Mouse (Mus musculus) midbrain, embryonic 11.5 days (tissue): ENCODE results near the gene Spata5. TPM values are rescaled to one million over a fixed set of nuclear protein-coding genes. Genes with fewer than 3 reads are reported as not detected.
"Not testable (repeated sequence)": the region's sequence is repeated elsewhere in the genome, so short reads cannot be mapped to it uniquely, and the experiment has no call there.

Experiments used
- ATAC-seq: fragments of 200-750 bp; cut with Nextera tagmentation; 2 replicates; pipeline ENCODE4 v1.8.0; 2017; ENCODE audit warnings: moderate TSS enrichment, moderate library complexity; ENCODE audit not compliant: low FRiP score
- DNase-seq: peaks from one replicate; pipeline ENCODE4 v3.0.0; 2015; ENCODE audit warnings: low spot score; ENCODE audit errors: missing footprints
- H3K27ac ChIP-seq: fragments of 300-500 bp; sonication (generic); 2 replicates; pipeline ENCODE4 v1.5.1; 2014; ENCODE audit warnings: low read depth, low read length
- H3K27me3 ChIP-seq: fragments of 300-500 bp; sonication (generic); 2 replicates; pipeline ENCODE4 v1.6.1; 2014; ENCODE audit warnings: mild to moderate bottlenecking, low read length, moderate library complexity, mixed read lengths; ENCODE audit not compliant: control insufficient read depth, insufficient read depth
- H3K36me3 ChIP-seq: fragments of 300-500 bp; sonication (generic); 2 replicates; pipeline ENCODE4 v1.6.1; 2014; ENCODE audit warnings: mild to moderate bottlenecking, low read length, moderate library complexity, mixed read lengths; ENCODE audit not compliant: control insufficient read depth, insufficient read depth
- H3K4me1 ChIP-seq: fragments of 300-500 bp; sonication (generic); 2 replicates; pipeline ENCODE4 v1.6.1; 2014; ENCODE audit warnings: low read length; ENCODE audit not compliant: control insufficient read depth, insufficient read depth
- H3K4me2 ChIP-seq: fragments of 300-500 bp; sonication (generic); 2 replicates; pipeline ENCODE4 v1.6.1; 2014; ENCODE audit warnings: mild to moderate bottlenecking, moderate library complexity
- H3K4me3 ChIP-seq: fragments of 300-500 bp; sonication (generic); 2 replicates; pipeline ENCODE4 v1.5.1; 2014; ENCODE audit warnings: low read depth, low read length
- H3K9ac ChIP-seq: fragments of 300-500 bp; sonication (generic); 2 replicates; pipeline ENCODE4 v1.6.1; 2014; ENCODE audit warnings: low read length
- H3K9me3 ChIP-seq: fragments of 300-500 bp; sonication (generic); 2 replicates; pipeline ENCODE4 v1.6.1; 2016; ENCODE audit warnings: low read length; ENCODE audit not compliant: control insufficient read depth
- WGBS: fragments of 180-500 bp; shearing (Covaris S2); extraction: QIAGEN DNeasy Blood & Tissue Kit; methylation state at CpG from one replicate; pipeline ENCODE4 v1.1.7; 2014; 5-methylcytosine and 5-hydroxymethylcytosine counted together
- polyA plus RNA-seq: library from polyadenylated mRNA; unstranded; fragments of >200 nt; fragmentation: Nextera tagmentation; extraction: Ambion mirVana; gene quantifications from 2 replicates; pipeline ENCODE4 v1.2.1, GENCODE M21; 2014

The Spata5 gene
- polyA plus RNA-seq, 1 experiment from 2014 or later, result 42.3 TPM

DNA sequence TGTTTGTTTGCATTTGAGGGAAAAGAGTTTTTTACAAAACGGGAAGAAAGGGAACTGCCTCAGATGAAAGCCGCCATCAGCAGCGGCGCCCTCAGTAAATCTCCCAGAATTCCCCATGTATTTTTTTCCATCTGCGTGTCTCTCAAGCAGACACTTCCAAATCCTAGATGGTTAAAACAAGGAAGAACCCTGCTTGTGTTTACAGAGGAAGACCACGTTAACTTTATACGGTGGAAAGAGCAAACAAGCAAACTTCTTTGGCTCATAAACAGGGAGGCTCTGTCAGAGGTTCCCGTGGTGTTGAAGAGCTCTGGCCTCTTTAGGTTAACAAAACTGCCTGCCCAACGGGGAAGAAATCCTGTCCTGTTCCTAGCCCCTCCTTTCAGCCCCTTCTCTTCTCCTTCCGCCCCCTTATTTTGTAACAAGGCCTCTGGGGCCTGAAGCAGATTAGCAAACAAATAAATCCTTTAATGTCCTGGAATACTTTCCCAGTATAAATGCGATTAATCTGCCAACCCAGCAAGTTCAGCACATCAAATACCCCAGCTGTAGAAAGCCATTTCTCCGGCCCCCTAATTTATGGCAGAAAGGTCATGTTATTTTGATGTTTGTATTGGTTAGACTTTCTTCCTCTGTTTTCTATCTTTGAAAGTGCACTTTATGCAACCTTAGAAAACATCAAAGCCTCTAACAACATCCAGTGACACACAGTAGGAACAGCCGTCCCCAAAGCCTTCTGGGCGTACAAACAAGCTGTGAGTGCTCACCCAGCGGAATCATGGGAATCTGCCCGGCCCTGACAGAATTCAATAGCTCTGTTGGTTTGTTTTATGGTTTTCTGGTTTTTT is 167.3 kb downstream of the Spata5 start:
- Histone ChIP-seq H3K4me3 (peak overlapping the region; percentile 19), H3K9ac (peak overlapping the region; percentile 39), H3K27ac (peak overlapping the region; percentile 77), H3K36me3 (no peaks in the 10 kb centered on the region), H3K9me3 (peaks cover 3% of the 10 kb centered on the region; the same call in 1 of the 2 replicates), H3K27me3 (peaks cover 6% of the 10 kb centered on the region), H3K4me1 (peaks cover 20% of the 10 kb centered on the region), H3K4me2 (peak overlapping the region; percentile 50)
- peak; percentile 64 for ATAC-seq
- DNase-seq, result peak; percentile 97
- 16% methylated on average over 16 of the region's 16 CpGs for WGBS

- H3K4me1 ChIP-seq, result no peaks in the 10 kb centered on the region
- H3K4me2 ChIP-seq, result no peak overlapping the region
- ATAC-seq (no peak), DNase-seq (no peak)
- H3K27me3 ChIP-seq, result no peaks in the 10 kb centered on the region
- H3K4me3 ChIP-seq, result no peak overlapping the region
- H3K36me3 ChIP-seq, result no peaks in the 10 kb centered on the region
- no peak overlapping the region for H3K27ac ChIP-seq
- 73% methylated on average over 10 of the region's 10 CpGs for WGBS
- no peaks in the 10 kb centered on the region for H3K9me3 ChIP-seq
- H3K9ac ChIP-seq, result no peak overlapping the region
Observed at GRCm38 (mm10) chr3:37595721-37596120, 176.0 kb downstream of the Spata5 start.

DNA sequence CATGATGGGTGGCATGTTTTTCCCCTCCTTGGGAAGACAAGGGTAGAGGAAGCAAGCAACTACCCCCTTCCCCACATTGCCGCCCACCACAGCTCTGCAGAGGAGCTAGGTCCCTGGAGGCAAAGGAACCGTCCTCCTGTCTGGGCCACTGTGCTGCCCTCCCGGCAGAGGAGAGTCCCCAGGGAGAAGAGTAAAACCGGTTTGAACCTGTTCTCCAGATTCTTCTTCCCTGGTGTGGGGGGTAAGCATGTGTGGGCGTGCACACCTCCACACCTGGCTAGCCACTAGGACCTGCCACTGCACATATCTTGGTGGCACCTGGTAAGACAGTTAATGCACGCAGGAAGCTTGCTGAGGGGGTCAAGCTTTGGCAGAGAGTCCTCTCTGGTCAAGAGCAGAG is 176.8 kb downstream of the Spata5 start:
- H3K4me1 ChIP-seq, result no peaks in the 10 kb centered on the region
- DNase-seq, result no peak
- no peak for ATAC-seq
- H3K36me3 ChIP-seq, result no peaks in the 10 kb centered on the region
- 64% methylated on average over 6 of the region's 6 CpGs for WGBS
- no peak overlapping the region for H3K9ac ChIP-seq
- H3K27ac ChIP-seq, result no peak overlapping the region
- H3K4me2 ChIP-seq, result no peak overlapping the region
- H3K4me3 ChIP-seq, result no peak overlapping the region
- no peaks in the 10 kb centered on the region for H3K27me3 ChIP-seq
- H3K9me3 ChIP-seq, result no peaks in the 10 kb centered on the region

DNA sequence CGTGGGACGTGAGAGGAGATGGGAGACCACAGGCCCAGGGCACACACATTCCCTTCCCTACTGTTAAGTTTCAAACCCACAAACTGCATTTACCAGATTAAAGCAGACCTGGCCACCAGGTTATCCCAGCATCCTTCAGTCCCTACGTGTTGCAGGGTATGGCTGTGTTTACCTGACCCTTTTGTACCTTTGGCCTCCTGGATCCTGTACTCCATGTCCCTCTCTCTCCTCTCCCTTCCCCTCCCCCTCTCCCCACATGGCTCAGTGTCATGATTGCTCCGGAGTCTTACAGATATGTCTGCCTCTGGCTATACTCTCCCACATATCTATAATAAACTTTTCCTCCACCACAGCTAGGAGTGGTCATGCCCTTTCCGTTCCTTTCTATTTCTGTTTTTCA is 177.5 kb downstream of the Spata5 start:
- 84% methylated on average over 5 of the region's 5 CpGs for WGBS
- DNase-seq (no peak), ATAC-seq (no peak)
- no peaks in the 10 kb centered on the region for H3K9me3 ChIP-seq
- no peaks in the 10 kb centered on the region for H3K27me3 ChIP-seq
- H3K9ac ChIP-seq, result no peak overlapping the region
- no peaks in the 10 kb centered on the region for H3K4me1 ChIP-seq
- H3K4me3 ChIP-seq, result no peak overlapping the region
- H3K27ac ChIP-seq, result no peak overlapping the region
- no peaks in the 10 kb centered on the region for H3K36me3 ChIP-seq
- H3K4me2 ChIP-seq, result no peak overlapping the region

- H3K4me2 ChIP-seq, H3K27me3 ChIP-seq, H3K9me3 ChIP-seq, H3K27ac ChIP-seq, H3K36me3 ChIP-seq, H3K4me1 ChIP-seq, H3K9ac ChIP-seq, ATAC-seq, DNase-seq, H3K4me3 ChIP-seq: not testable (repeated sequence)
- 92% methylated on average over 14 of the region's 14 CpGs for WGBS
Observed at GRCm38 (mm10) chr3:37599641-37600040, 179.9 kb downstream of the Spata5 start.

DNA sequence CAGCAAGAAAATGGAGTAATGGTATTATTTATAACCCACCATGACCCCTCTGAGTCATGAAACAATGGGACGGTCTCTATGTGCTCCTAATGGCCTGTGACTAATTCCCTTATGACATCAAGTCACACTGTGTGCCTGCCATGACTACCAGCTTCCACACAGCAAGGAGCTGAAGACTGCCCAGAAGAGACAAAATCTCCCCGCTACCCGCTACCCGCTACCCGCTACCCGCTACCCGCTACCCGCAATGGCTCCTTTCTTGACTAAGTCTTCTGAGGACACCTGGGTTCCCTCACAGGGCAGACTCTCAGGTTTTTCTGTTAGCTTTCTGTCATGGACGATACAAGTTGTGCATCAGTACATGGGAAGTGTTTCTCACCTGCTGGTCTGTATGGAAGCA is 182.7 kb downstream of the Spata5 start:
- peaks cover 6% of the 10 kb centered on the region for H3K4me1 ChIP-seq
- H3K27me3 ChIP-seq, result no peaks in the 10 kb centered on the region
- no peaks in the 10 kb centered on the region for H3K36me3 ChIP-seq
- H3K4me2 ChIP-seq, result no peak overlapping the region
- no peak for DNase-seq
- H3K27ac ChIP-seq, result no peak overlapping the region
- H3K9me3 ChIP-seq, result no peaks in the 10 kb centered on the region
- WGBS, result 96% methylated on average over 9 of the region's 9 CpGs
- no peak overlapping the region for H3K4me3 ChIP-seq
- ATAC-seq, result no peak
- H3K9ac ChIP-seq, result no peak overlapping the region

DNA sequence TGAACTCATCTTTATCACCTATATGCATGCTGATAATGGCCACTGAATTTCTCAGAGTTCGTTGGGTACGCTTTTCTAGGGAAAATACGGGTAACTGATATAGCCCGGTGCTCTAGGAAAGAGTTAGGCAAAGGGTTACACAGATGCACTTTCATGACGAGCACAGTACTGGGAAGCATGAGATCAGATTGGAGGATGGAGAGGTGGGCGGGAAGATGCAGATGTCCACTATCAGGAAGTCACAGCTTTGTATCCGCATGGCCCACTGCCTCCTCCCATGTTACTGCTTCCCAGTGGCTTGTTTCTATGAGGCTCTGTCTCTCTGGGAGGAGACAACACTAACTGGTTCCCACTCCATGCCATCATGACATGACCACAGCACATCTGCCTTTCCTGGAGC is 183.2 kb downstream of the Spata5 start:
- Histone ChIP-seq H3K4me2 (no peak overlapping the region), H3K9ac (no peak overlapping the region), H3K9me3 (no peaks in the 10 kb centered on the region), H3K27ac (no peak overlapping the region), H3K4me3 (no peak overlapping the region), H3K4me1 (peaks cover 6% of the 10 kb centered on the region), H3K36me3 (no peaks in the 10 kb centered on the region), H3K27me3 (no peaks in the 10 kb centered on the region)
- DNase-seq (no peak), ATAC-seq (no peak)
- 88% methylated on average over 7 of the region's 7 CpGs for WGBS

GRCm38 (mm10) chr3:37603541-37603940 is 183.8 kb downstream of the Spata5 start:
- H3K27me3 ChIP-seq, result no peaks in the 10 kb centered on the region
- WGBS, result 90% methylated on average over 3 of the region's 3 CpGs
- peaks cover 6% of the 10 kb centered on the region for H3K4me1 ChIP-seq
- no peaks in the 10 kb centered on the region for H3K9me3 ChIP-seq
- no peak for ATAC-seq
- H3K27ac ChIP-seq, result no peak overlapping the region
- DNase-seq, result no peak
- H3K9ac ChIP-seq, result no peak overlapping the region
- H3K4me2 ChIP-seq, result no peak overlapping the region
- H3K36me3 ChIP-seq, result no peaks in the 10 kb centered on the region
- no peak overlapping the region for H3K4me3 ChIP-seq

- peak; percentile 68; the same call in 1 of the 2 replicates for ATAC-seq
- H3K27ac ChIP-seq, result no peak overlapping the region
- no peaks in the 10 kb centered on the region for H3K27me3 ChIP-seq
Observed at GRCm38 (mm10) chr3:37604976-37605875, 185.5 kb downstream of the Spata5 start.

More at GRCm38 (mm10) chr3:37604976-37605875, 185.5 kb downstream of the Spata5 start:
- no peak overlapping the region for H3K4me3 ChIP-seq
- peak; percentile 88 for DNase-seq
- no peak overlapping the region for H3K4me2 ChIP-seq
- no peaks in the 10 kb centered on the region for H3K9me3 ChIP-seq
- H3K9ac ChIP-seq, result 0 out of 2 replicates have a peak overlapping the region, but pooled peaks have one; percentile 1
- WGBS, result 51% methylated on average over 13 of the region's 13 CpGs
- H3K36me3 ChIP-seq, result no peaks in the 10 kb centered on the region
- peaks cover 6% of the 10 kb centered on the region for H3K4me1 ChIP-seq
